Mouse (Mus musculus): Measurements from ENCODE around the gene Hils1. TPM values are rescaled to one million over a fixed set of nuclear protein-coding genes. Genes with fewer than 3 reads are reported as not detected.

Gene Hils1
- polyA plus RNA-seq (2012; rRNA removed) = not detected in 2 replicates

GRCm38 (mm10) chr11:94967419-94967818 lies at the start of gene Hils1:
Gene Hils1, plus strand, starts transcription at chr11:94967593.

GRCm38 (mm10) chr11:94936045-94936444 lies 31.3 kb upstream of the Hils1 start, which contains the start of gene Col1a1:
Gene Col1a1, plus strand, starts transcription at chr11:94936224.

DNA sequence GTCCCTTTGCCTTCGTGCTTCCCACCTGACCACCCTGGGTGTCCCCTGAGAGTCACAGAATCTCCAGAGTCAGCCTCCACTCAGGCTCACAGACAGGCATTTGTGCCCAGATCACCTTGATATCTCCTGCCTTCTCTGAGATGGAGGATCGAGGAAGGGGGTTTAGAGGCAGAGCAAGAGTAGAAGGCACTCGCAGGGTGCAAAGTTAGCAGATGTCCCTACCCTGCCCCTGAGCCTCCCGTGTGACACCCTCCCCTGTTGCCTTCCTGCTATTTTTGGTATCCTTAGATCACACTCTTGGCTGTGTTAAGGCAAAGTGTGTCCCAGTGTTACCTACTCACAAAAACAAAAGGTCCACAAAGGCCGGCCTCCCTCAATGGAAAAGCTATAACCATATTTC lies 8.8 kb downstream of the Hils1 start, which contains the start of gene Sgca:
Gene Sgca (minus strand): TSS at position 129 of the 400 bp plus-strand sequence.

GRCm38 (mm10) chr11:94990749-94991577 lies 23.6 kb downstream of the Hils1 start, which contains the start of gene Ppp1r9b:
Gene Ppp1r9b, plus strand, starts transcription at chr11:94991035.

DNA sequence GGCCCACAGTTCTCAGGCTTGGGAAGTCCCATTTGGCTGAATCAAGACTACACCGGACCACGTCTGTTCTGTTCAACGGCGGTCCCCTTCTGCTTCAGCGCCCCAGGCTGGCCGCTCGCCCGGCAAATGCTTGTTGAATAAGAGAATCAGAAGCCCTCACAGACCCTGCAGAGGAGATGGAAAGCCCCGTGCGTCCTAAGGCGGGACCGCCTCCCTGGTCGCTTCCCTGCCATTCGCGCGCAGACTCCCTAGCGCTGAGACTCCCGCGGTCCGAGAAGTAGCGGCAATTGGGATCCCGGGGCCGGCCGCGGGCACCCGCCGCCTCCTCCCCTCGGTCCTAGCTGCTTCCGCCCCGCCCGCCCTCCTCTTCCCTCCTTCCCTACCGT lies 42.2 kb downstream of the Hils1 start, which contains the start of gene Samd14:
Gene Samd14 (plus strand): TSS at position 251 of the 386 bp plus-strand sequence.

Other genes with a start within 250 kb of the Hils1 start
- gene Cdc34b, start 225.8 kb upstream of the Hils1 start, polyA plus RNA-seq (2012; rRNA removed) = 0.02 TPM in 1 of 2 replicates, not detected in the other
- not detected in 2 replicates for gene Tmem92, start 184.9 kb upstream of the Hils1 start, polyA plus RNA-seq (2012; rRNA removed)
- gene Col1a1, start 31.4 kb upstream of the Hils1 start, polyA plus RNA-seq (2012; rRNA removed) = 10.2 and 23.4 TPM in 2 replicates
- 0.23 TPM in 1 of 2 replicates, not detected in the other for gene Sgca, start 8.7 kb downstream of the Hils1 start, polyA plus RNA-seq (2012; rRNA removed)
- 15.3 and 16.2 TPM in 2 replicates for gene Ppp1r9b, start 23.4 kb downstream of the Hils1 start, polyA plus RNA-seq (2012; rRNA removed)
- 26.8 and 33.2 TPM in 2 replicates for gene Samd14, start 42.3 kb downstream of the Hils1 start, polyA plus RNA-seq (2012; rRNA removed)
- 3.2 and 3.5 TPM in 2 replicates for gene Pdk2, start 73.8 kb downstream of the Hils1 start, polyA plus RNA-seq (2012; rRNA removed)
- 1.8 TPM in 2 replicates for gene Itga3, start 109.2 kb downstream of the Hils1 start, polyA plus RNA-seq (2012; rRNA removed)
- gene Dlx3, start 152.5 kb downstream of the Hils1 start, polyA plus RNA-seq (2012; rRNA removed) = 0.02 TPM in 1 of 2 replicates, not detected in the other
- gene Dlx4, start 178.7 kb downstream of the Hils1 start, polyA plus RNA-seq (2012; rRNA removed) = 0.06 and 0.09 TPM in 2 replicates

Data from liver, embryonic 14 days (tissue).